Mouse (Mus musculus): ENCODE measurements around the gene Crtc1. TPM values are rescaled to one million over a fixed set of nuclear protein-coding genes. Genes with fewer than 3 reads are reported as not detected.

Crtc1 gene
- polyA plus RNA-seq, 1 experiment from 2014 or later: 35.6 TPM

GRCm38 (mm10) chr8:70374318-70374927 lies 65.0 kb downstream of the Crtc1 start:
- Histone ChIP-seq H3K4me3 (peak overlapping the region; percentile 32), H3K9me3 (no peaks in the 10 kb centered on the region), H3K36me3 (no peaks in the 10 kb centered on the region), H3K9ac (no peak overlapping the region), H3K4me1 (replicated peaks) (peaks cover 27% of the 10 kb centered on the region), H3K27me3 (peaks cover 94% of the 10 kb centered on the region), H3K27ac (no peak overlapping the region), H3K4me2 (peak overlapping the region; percentile 48)
- peak; percentile 62 for ATAC-seq (ENCODE audit: low FRiP score)
- under 1% methylated on average over 53 of the region's 53 CpGs for WGBS

- H3K27ac ChIP-seq: no peak within 1 kb of the TSS
- no peaks in the 10 kb centered on the region for H3K36me3 ChIP-seq
- no peak for ATAC-seq (ENCODE audit: low FRiP score)
- no peaks in the 10 kb centered on the region for H3K9me3 ChIP-seq
- H3K4me1 ChIP-seq (replicated peaks): peaks cover 27% of the 10 kb centered on the region
- H3K4me3 ChIP-seq: peak within 1 kb of the TSS; percentile 32
- no peak within 1 kb of the TSS for H3K9ac ChIP-seq
- peaks cover 89% of the 10 kb centered on the region for H3K27me3 ChIP-seq
- H3K4me2 ChIP-seq: peak within 1 kb of the TSS; percentile 48
- 3% methylated on average over 47 of the region's 47 CpGs for WGBS
Observed at GRCm38 (mm10) chr8:70373397-70374317, 65.7 kb downstream of the Crtc1 start, which contains the start of gene Comp. Gene Comp, plus strand, starts transcription at chr8:70373558.

- WGBS: 36% methylated on average over 6 of the region's 6 CpGs
- H3K4me1 ChIP-seq (replicated peaks): peaks cover 27% of the 10 kb centered on the region
- H3K27ac ChIP-seq: no peak overlapping the region
- H3K4me3 ChIP-seq: no peak overlapping the region
- H3K9ac ChIP-seq: no peak overlapping the region
- no peaks in the 10 kb centered on the region for H3K36me3 ChIP-seq
- ATAC-seq (ENCODE audit: low FRiP score): no peak
- peaks cover 74% of the 10 kb centered on the region for H3K27me3 ChIP-seq
- H3K9me3 ChIP-seq: no peaks in the 10 kb centered on the region
- no peak overlapping the region for H3K4me2 ChIP-seq
Observed at GRCm38 (mm10) chr8:70371951-70372350, 67.4 kb downstream of the Crtc1 start.

GRCm38 (mm10) chr8:70370476-70370875 lies 68.9 kb downstream of the Crtc1 start:
- ATAC-seq (ENCODE audit: low FRiP score): no peak
- no peak overlapping the region for H3K9ac ChIP-seq
- WGBS: 82% methylated on average over 7 of the region's 7 CpGs
- no peaks in the 10 kb centered on the region for H3K9me3 ChIP-seq
- no peak overlapping the region for H3K4me3 ChIP-seq
- H3K4me1 ChIP-seq (replicated peaks): peaks cover 21% of the 10 kb centered on the region
- no peak overlapping the region for H3K4me2 ChIP-seq
- peaks cover 69% of the 10 kb centered on the region for H3K27me3 ChIP-seq
- H3K36me3 ChIP-seq: no peaks in the 10 kb centered on the region
- no peak overlapping the region for H3K27ac ChIP-seq

- Histone ChIP-seq H3K4me1 (replicated peaks) (no peaks in the 10 kb centered on the region), H3K4me2 (no peak overlapping the region), H3K9ac (no peak overlapping the region), H3K27ac (no peak overlapping the region), H3K4me3 (no peak overlapping the region), H3K27me3 (peaks cover 35% of the 10 kb centered on the region), H3K9me3 (no peaks in the 10 kb centered on the region), H3K36me3 (no peaks in the 10 kb centered on the region)
- ATAC-seq (ENCODE audit: low FRiP score): no peak
- 67% methylated on average over 5 of the region's 5 CpGs for WGBS
Observed at GRCm38 (mm10) chr8:70366588-70366987, 72.8 kb downstream of the Crtc1 start.

GRCm38 (mm10) chr8:70364066-70364465 lies 75.3 kb downstream of the Crtc1 start:
- Histone ChIP-seq H3K4me1 (replicated peaks) (no peaks in the 10 kb centered on the region), H3K27ac (no peak overlapping the region), H3K36me3 (no peaks in the 10 kb centered on the region), H3K4me2 (no peak overlapping the region), H3K27me3 (peaks cover 20% of the 10 kb centered on the region), H3K9ac (no peak overlapping the region), H3K4me3 (no peak overlapping the region), H3K9me3 (no peaks in the 10 kb centered on the region)
- WGBS: 23% methylated on average over 5 of the region's 5 CpGs
- ATAC-seq (ENCODE audit: low FRiP score): peak; percentile 26; the same call in 1 of the 2 replicates

GRCm38 (mm10) chr8:70361484-70362032 lies 77.8 kb downstream of the Crtc1 start:
- H3K4me3 ChIP-seq: no peak overlapping the region
- no peak overlapping the region for H3K27ac ChIP-seq
- H3K27me3 ChIP-seq: peaks cover 22% of the 10 kb centered on the region
- no peaks in the 10 kb centered on the region for H3K4me1 ChIP-seq (replicated peaks)
- no peaks in the 10 kb centered on the region for H3K9me3 ChIP-seq
- H3K36me3 ChIP-seq: no peaks in the 10 kb centered on the region
- H3K9ac ChIP-seq: no peak overlapping the region
- no peak overlapping the region for H3K4me2 ChIP-seq
- ATAC-seq (ENCODE audit: low FRiP score): no peak
- 79% methylated on average over 10 of the region's 10 CpGs for WGBS

- Histone ChIP-seq H3K9ac (no peak overlapping the region), H3K4me1 (replicated peaks) (no peaks in the 10 kb centered on the region), H3K27ac (no peak overlapping the region), H3K36me3 (no peaks in the 10 kb centered on the region), H3K27me3 (peaks cover 18% of the 10 kb centered on the region), H3K4me3 (no peak overlapping the region), H3K9me3 (no peaks in the 10 kb centered on the region), H3K4me2 (no peak overlapping the region)
- WGBS: 41% methylated on average over 4 of the region's 4 CpGs
- ATAC-seq (ENCODE audit: low FRiP score): no peak
Observed at GRCm38 (mm10) chr8:70360769-70361168, 78.6 kb downstream of the Crtc1 start.

GRCm38 (mm10) chr8:70359411-70359810 lies 80.0 kb downstream of the Crtc1 start:
- Histone ChIP-seq H3K27me3 (peaks cover 14% of the 10 kb centered on the region; the same call in 1 of the 2 replicates), H3K36me3 (no peaks in the 10 kb centered on the region), H3K27ac (no peak overlapping the region), H3K9me3 (no peaks in the 10 kb centered on the region), H3K4me3 (no peak overlapping the region), H3K4me1 (replicated peaks) (no peaks in the 10 kb centered on the region), H3K4me2 (no peak overlapping the region), H3K9ac (no peak overlapping the region)
- WGBS: 48% methylated on average over 3 of the region's 3 CpGs
- no peak for ATAC-seq (ENCODE audit: low FRiP score)

- no peak for ATAC-seq (ENCODE audit: low FRiP score)
- H3K27ac ChIP-seq: no peak overlapping the region
- no peaks in the 10 kb centered on the region for H3K36me3 ChIP-seq
- no peak overlapping the region for H3K4me3 ChIP-seq
- no peak overlapping the region for H3K9ac ChIP-seq
- H3K4me1 ChIP-seq (replicated peaks): peaks cover 22% of the 10 kb centered on the region
- 92% methylated on average over 1 of the region's 1 CpGs for WGBS
- H3K9me3 ChIP-seq: no peaks in the 10 kb centered on the region
- H3K4me2 ChIP-seq: no peak overlapping the region
- H3K27me3 ChIP-seq: peaks cover 10% of the 10 kb centered on the region; the same call in 1 of the 2 replicates
Observed at GRCm38 (mm10) chr8:70356111-70356510, 83.3 kb downstream of the Crtc1 start.

- H3K9me3 ChIP-seq: no peaks in the 10 kb centered on the region
- peaks cover 10% of the 10 kb centered on the region; the same call in 1 of the 2 replicates for H3K27me3 ChIP-seq
- 64% methylated on average over 4 of the region's 4 CpGs for WGBS
- H3K27ac ChIP-seq: peak overlapping the region; percentile 92
- H3K4me1 ChIP-seq (replicated peaks): peaks cover 43% of the 10 kb centered on the region
- peak overlapping the region; percentile 100 for H3K4me3 ChIP-seq
- H3K36me3 ChIP-seq: peaks cover 7% of the 10 kb centered on the region
- peak overlapping the region; percentile 74 for H3K9ac ChIP-seq
- no peak for ATAC-seq (ENCODE audit: low FRiP score)
- H3K4me2 ChIP-seq: peak overlapping the region; percentile 65
Observed at GRCm38 (mm10) chr8:70354004-70354403, 85.4 kb downstream of the Crtc1 start.

- WGBS: under 1% methylated on average over 54 of the region's 69 CpGs
- H3K9me3 ChIP-seq: no peaks in the 10 kb centered on the region
- peaks cover 14% of the 10 kb centered on the region for H3K36me3 ChIP-seq
- peak within 1 kb of the TSS; percentile 100 for H3K9ac ChIP-seq
- ATAC-seq (ENCODE audit: low FRiP score): peak; percentile 88
- H3K27me3 ChIP-seq: 0 out of 2 replicates have a peak, but pooled peaks cover 4% of the 10 kb centered on the region
- peak within 1 kb of the TSS; percentile 100 for H3K4me2 ChIP-seq
- peak within 1 kb of the TSS; percentile 100 for H3K4me3 ChIP-seq
- H3K4me1 ChIP-seq (replicated peaks): peaks cover 50% of the 10 kb centered on the region
- H3K27ac ChIP-seq: peak within 1 kb of the TSS; percentile 92
Observed at GRCm38 (mm10) chr8:70353194-70353817, 86.1 kb downstream of the Crtc1 start, which contains the start of gene Upf1. Gene Upf1, minus strand, starts transcription at chr8:70353278.

Data from hindbrain, embryonic 13.5 days (tissue).